Mouse (Mus musculus): ENCODE measurements around the gene Rnf145. TPM values are rescaled to one million over a fixed set of nuclear protein-coding genes. Genes with fewer than 3 reads are reported as not detected.

Rnf145 gene
- polyA plus RNA-seq (2012; rRNA removed) = 63.6 and 66.0 TPM in 2 replicates

DNA sequence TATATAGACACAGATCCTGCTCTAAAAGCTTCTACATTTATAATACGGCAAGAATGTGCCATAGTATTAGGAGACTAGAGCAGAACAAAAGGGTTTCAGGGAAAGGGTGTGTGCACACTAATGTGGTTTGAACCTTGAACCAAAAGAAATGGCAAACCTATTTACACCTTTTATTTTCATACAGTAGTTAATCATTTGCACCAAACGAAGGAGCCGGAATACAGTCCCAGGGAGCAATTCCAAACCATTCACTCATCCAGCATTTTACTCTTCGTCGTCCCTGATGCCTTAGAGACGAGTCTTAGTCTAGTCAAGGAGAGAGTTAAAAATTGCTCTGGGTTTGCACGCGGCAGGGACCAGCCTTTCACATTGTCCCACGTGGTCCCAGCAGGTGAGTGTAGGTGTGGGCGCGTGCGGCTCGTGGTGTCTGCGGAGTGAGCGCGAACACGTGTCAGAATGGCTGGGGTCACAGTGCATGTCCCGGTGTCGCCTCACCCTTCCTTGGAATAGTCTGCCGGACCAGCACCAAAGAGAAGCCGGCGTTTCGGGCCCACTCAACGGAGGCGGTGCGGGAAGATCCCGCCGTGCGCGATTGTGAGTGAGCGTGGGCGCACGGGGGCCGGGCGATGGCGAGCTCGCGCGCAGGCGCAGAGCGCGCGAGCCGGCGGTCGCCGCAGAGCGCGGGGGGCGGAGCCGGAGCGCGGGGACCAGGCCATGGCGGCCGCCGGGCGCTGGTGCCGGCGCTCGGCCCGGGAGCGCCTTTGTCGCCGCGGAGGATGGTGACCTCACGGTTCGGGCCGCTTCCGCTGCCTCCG is at the start of gene Rnf145:
Gene Rnf145, plus strand, starts transcription at position 684 of the 815 bp plus-strand sequence.
- no peak for DNase-seq (ENCODE audit: low read depth)

DNA sequence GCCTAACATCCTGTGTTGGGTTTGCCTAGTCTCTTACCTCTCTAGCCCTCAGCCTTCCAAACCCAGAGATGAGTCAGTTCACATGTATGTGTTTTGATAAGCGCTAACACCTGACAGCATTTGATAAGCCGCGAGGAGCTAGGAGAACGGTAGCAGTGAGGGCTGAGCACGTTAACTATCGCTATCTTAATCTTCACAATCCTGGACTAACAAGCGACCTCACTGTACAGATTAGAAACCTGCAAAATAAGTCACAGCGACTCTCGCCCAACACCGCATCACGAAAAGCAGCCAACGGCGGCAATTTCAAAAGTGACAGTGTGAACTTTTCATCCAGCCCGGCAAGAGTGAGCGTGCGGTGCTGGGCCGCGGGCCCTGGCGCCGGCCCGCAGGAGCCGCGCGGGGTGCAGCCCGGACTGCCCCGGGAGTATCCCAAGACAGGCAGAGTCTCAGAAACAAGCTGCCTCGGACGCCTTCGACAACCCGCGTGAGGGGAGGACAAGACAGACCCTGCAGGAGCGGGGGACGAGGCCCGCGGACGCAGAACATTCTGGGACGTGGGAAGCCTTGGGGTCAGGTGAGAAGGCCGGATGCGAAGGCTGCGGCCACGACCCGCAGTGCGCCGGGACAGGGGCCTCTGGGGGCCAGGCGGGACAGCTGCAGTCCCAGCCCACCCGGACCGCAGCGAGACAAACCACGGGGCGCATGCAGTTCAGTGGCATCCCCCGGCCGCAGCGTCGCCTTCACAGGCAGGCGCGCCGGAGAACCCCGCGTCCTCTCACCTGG is 48.9 kb upstream of the Rnf145 start:
- no peak for DNase-seq (ENCODE audit: low read depth)

DNA sequence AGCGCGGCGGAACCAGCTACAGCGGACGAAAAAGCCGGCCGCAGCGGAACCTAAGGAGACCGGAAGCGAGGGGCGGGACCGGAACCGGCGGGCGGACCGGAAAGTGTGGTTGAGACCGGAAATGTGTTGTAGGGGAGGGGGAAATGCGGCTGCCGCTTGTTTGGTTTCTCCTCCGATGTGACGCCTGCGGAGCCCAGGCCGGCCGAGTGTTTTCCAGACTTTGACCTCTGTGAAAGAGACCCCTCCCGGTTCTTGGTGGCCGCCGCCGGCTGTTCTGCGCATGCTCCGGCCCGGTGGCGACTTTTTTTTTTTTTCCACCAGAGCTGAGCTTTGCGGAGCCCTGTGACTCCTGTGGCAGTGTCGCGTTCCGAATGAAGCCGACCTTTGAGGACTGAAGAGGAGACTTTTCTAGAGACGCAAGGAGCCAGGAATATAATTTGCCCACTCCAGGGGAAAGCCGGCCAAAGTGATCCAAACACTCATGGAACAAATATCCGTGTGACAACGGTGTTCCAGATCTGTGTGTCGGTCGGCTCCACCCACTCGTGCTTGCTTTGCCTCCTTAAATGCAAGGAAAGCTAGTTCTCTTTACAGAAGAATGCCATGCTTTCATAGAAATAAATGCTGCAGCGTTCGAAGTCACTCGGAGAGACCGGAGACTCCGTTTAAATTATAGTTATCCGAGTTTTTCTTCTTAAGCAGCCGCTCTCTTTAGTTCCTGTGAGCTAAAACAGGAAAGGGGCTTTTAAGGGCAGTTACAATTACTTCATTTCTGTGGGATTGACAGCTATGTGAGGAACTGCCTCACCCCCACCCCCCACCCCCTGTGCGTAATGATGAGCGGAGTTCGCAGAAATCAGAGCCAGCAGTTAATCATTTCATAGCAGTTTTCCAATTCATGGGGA is 48.1 kb upstream of the Rnf145 start, which contains the start of gene Ublcp1:
Gene Ublcp1, minus strand, starts transcription at position 67 of the 905 bp plus-strand sequence.
- DNase-seq (ENCODE audit: low read depth) = no peak

DNA sequence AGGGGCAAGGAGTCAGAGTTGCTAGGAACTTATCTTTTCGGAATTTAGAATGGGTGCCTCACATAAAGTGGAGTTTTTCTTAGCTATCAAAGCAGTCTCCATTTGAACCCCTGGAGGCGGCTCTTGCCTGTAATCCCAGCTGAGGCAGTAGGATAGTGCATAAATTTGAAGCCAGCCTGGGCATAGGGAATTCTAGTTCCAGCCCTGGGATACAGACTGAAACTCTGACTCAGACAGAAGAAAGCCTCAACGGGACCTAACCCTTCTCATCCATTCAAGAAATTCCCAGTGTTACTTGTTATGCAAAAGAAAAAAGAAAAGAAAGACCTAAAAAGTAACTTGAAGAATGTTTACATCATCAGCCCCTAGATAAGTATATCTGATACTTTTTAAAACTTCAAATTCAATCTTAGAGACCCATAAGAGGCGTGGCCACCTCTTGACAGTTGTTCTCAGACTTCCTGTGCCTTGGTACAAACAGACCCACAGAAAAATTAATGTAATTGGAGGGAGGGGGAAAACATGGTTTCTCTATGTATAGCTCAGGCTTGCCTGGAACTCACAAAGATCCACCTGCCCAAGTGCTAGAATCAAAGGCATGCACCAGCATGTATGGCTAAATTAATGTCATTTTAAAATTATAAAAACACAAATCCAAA is 47.3 kb upstream of the Rnf145 start:
- no peak for DNase-seq (ENCODE audit: low read depth)

DNA sequence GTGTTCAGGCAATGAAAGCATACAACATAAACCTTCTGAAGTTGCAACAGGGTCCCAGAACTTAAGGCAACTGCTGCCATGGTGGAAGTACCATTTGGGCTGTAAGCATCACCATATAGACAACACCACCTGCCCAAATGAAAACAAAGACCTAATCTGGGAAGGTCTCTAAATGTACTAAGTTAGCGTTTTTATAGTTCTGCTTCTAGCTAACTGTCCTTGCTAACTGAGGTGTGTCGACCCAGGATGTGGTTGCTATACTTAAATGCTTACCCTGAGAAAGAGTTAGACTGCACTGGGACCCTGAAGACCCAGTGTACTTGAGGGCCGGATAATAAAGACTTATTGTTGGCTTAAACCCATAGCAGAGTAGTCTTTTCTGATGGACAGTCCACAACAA is 43.3 kb upstream of the Rnf145 start:
- no peak for DNase-seq (ENCODE audit: low read depth)

DNA sequence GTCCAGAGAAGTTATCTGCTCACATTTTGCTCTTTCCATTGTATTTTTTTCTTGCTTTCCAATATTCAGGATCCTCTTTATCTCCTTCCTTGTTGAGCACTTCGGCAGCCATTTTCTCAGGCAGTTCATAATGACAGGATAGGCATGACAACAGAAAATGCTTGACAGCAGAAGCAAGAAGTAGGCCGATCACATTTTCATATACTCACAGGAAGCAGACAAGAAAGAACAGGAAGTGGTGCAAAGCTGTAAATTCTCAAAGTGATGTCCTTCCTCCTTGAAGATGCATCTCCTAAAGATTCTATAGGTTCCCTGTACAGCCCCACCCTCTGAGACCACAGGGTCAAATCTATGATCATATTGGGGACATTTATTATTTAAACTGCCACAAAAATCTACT is 42.3 kb upstream of the Rnf145 start:
- no peak for DNase-seq (ENCODE audit: low read depth)

DNA sequence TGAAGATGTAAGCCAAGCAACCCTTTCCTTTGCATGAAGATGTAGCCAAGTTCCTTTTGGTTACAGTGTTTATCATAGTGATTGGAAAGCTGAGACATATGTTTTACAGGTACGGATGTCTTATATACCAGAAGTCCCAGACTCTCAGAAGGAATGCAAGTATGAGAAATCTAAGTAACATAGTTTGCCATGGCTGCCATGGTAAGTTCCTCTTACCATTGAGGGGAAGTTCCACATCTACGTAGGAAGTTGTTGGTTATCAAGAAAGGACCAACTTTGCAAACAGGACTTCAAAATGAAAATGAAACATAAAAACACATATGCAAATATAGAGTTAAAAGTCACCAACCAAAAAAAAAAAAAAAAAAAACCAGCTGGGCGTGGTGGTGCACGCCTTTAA is 40.4 kb upstream of the Rnf145 start:
- DNase-seq (ENCODE audit: low read depth) = no peak

DNA sequence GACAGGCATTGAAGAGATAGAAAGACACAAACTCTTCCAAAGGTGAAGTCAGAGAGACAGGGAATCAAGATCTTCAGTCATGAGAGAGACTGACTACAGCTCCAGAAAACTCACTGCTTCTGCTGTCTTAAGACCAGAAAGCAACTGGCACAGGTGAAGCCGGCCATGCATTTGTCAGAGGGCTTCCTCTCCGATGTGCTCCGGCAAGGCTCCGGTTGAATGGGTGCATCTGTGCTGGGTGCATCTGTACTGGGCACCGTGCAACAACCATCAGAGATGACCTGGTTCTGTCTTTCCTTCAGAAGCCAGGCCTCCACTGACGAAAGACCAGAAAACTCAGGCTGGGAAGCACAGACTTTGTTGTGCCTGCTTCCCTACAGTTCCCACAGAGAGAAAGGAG is 38.5 kb upstream of the Rnf145 start:
- DNase-seq (ENCODE audit: low read depth) = no peak

DNA sequence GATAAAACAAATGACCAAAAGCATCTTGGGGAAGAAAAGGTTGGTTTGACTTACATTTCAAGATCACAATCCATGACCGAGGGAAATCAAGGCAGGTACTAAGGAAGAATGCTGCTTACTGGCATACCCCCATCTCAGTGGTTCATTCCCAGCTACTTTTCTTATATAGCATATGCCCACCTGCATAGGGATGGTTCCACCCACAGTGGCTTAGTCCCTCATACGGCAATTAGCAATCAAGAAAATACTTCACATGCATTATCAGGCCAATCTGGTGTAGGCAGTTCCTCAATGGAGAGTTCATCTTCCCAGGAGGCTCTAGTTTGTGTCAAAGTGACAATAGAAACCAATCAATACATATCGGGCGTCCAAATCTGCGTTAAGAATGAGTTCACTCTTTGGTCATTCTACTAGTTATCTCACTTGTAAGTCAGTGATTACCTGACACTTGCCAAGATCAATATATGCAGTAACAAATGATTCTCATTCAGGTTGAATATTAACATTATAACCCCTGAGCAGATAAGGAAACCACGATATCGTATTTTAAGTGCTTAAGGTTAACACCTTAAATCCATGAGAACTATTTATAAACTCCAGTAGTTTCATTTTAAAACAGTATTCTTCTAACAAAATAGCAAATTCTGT is 33.6 kb upstream of the Rnf145 start:
- DNase-seq (ENCODE audit: low read depth) = no peak

DNA sequence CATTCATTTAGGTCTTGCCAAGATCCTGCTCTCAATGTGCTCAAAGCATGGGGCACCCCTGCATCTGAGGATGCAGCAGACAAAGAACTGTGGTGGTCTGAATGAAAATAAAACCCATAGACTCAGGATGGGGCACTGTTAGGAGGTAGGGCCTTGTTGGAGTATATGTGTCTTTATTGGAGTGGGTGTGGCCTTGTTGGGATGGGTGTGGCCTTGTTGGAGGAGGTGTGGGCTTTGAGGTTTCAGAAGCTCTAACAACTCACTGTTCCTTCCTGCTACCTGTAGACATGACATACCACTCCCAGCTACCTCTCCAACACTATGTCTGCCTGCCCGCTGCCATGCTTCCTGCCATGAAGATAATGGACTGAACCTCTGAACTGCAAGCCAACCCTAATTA is 29.6 kb upstream of the Rnf145 start:
- no peak for DNase-seq (ENCODE audit: low read depth)

DNA sequence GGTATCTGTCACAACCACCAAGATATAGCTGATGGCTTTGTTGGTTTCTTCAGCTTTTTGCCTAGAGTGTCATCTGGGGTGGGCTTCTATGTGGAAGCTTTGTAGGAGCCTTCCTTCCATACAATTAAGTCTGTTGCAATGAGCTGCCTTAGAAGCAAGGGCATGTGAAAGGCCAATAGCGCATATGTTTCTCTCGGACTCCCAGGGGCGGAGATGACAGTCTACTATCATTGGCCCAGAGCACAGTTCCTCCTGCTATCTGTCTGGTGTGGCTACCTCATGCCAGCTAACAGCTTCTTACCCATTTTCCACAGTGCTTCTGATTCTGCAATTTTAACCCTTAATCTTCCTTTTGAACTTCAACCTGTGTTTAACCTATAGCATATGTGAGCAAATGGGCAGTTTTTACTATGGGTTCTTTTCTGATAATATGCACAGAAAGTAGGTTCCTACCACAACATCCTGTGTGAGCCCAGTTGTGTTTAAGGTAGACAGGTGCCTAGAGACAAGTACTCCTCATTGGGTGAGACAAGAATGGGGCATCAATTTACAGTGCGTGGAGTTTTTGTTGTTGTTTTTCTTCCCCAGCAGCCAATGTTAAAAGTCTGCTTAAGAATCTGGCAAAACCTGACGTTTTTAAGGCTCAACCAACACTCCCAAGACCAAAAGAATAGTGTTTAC is 24.0 kb upstream of the Rnf145 start:
- no peak for DNase-seq (ENCODE audit: low read depth)

DNA sequence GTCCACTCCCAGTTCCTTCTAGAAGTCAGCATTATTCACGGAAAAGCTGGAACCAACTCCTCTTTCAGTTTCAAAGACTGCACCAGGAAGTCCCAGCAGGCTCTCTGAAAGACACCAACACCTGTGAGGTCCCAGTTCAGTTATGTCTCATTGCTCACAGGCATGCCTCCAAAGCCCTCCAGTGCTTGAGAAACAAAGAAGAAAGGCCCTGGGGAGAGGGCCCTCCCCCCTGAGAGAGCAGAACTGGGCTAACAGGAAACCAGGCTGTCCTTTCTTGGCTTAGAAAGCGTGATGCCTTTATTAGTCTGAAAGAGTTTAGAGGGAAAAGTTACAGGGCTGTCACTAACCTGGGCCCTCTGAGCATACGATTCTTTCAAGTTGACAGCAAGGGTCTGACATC is 22.5 kb upstream of the Rnf145 start:
- DNase-seq (ENCODE audit: low read depth) = no peak

DNA sequence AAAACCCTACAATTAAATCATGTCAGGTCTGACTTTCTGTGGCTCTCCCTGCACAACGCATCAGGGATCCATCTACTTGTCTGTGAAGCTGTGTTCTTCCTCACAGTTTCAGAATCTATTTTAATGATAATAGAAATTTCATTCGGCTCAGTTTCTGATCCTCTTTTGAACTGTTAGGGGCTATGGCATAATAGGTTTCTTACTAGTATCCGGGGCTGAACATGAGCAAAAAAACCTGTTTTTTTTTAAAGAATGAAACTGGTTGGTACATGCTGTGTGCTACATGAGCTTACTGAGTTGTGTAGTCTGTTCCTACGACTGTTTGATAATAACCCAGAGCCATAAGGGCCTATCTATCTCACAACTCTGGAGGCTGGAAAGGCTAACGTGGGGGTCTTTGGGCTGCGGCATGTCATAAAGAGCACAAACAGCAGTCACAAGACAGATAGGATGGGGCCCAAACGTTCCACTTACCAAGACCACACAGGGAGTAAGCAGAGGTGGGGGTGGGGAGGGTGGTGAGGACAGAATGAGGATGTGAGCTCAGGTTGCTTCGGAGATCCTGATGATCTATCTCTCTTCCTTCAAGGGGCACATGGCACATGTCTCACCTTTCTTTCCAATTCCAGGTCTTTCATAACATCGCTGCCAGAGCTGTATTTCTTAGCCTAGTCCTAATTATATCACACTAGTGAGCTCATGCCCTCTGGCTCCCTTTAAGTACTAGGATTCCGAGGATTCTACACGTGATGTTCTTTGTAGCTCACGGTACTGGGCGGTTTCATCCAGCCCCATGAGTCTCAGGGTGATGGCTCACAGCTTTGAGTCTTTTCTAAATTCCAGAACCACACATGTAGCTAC is 20.1 kb upstream of the Rnf145 start:
- no peak for DNase-seq (ENCODE audit: low read depth)

DNA sequence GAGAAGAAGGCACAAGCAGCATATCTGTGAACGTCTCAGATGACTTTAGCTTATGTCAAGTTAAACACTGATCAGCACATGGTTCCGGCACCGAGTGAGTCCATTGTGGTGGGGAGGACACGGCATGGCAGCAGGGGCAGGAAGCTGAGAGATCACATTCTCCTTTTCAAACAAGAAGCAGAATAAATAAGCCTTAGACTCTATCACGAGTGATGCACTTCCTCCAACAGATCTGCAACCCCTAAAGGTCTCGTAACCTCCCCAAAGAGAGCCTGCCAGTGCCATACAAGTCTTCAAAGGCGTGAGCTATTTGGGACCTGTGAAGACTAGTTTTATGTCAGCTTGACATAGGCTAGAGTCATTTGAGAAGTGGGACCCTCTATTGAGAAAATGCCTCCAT is 17.8 kb upstream of the Rnf145 start:
- no peak for DNase-seq (ENCODE audit: low read depth)

DNA sequence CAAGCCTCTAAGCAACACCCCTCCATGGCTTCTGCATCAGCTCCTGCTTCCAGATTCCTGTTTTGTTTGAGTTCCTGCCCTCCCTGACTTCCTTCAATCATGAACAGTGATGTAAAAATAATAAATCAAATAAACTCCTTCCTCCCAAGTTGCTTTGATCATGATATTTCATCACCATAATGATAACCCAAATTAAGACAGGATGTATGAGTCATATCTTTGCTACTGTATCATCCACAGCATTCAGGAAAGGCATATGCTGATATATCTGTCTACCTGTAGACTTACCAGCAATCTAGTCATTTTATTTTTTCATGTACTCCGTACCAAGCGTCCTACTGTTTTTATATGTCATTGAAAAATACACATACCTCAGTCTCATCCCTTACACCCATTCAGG is 17.3 kb upstream of the Rnf145 start:
- no peak for DNase-seq (ENCODE audit: low read depth)

DNA sequence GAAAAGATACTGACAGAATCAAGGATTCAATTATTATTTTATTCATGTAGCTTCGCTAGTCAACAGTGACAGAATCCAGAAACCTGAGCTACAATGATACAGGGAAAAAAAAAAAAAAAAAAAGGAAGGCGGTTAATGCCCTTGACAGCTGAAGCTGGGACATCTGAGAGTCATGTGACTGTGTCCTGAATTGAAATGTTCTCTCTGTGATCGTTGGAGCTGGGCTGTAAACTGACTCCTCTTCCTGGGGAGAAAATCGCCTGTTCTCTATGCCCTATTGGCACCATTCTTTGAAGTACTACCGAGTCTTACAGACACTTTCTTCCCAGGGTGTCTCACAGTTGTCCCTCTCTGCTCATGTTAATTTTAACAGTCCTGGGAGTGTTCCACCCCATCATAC is 15.8 kb upstream of the Rnf145 start:
- DNase-seq (ENCODE audit: low read depth) = no peak

DNA sequence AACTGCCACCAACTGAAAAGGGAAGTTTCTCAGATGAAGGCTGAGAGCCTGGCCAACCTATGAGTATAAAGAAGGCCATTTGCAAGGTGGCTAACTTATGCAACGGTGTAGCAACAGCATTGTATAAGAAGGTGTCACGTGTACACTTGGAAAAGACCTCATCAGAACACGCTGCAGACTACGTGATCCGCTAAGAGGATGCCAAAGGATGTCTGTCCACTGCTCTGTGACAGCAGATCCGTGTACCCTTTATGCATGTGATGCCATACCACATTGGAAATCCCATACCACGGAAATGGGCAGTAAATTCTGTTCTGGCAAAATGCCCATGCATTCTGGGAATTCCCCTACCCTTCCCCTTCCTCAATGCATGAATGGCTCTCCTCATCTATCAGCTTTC is 14.6 kb upstream of the Rnf145 start:
- DNase-seq (ENCODE audit: low read depth) = no peak

DNA sequence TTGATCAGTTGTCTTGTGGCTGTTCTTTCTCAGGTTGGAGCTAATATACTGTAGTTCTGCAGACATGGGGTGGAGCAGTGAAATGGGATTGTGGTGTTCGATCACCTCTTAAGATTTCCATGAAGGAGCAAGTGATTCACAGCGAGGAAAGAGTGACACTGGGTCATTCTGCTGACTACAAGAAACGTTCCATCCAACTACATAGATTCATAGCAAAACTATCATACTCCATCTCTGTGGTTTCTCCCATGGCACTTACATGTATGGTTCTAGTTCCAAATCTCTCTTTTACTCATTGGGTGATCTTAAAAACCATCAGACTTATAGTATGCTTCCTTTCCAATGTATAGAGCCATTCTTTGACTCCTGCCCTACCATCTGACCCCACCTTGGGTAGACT is 14.0 kb upstream of the Rnf145 start:
- no peak for DNase-seq (ENCODE audit: low read depth)

DNA sequence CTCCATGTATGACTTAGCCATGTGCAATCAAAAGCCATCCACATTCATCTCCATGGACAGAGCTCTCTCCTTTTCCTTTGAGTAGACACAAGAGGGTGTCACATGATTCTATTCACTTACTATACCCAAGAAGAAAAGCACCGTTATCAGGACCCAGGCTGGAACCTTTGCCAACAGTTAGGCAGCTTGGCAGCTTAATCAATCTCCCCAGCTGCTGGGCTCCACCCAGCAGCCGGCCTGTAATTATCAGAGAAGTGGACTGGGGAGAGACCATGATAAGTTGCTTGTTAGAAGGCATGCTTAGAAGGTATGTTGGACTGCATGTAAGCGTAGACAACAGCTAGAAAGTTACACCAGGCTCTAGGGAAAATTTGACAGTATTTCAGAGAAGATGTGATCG is 9.9 kb upstream of the Rnf145 start:
- DNase-seq (ENCODE audit: low read depth) = no peak
